8 mouse cellular contexts compared by ENCODE assay signal in the genomic region with DNA sequence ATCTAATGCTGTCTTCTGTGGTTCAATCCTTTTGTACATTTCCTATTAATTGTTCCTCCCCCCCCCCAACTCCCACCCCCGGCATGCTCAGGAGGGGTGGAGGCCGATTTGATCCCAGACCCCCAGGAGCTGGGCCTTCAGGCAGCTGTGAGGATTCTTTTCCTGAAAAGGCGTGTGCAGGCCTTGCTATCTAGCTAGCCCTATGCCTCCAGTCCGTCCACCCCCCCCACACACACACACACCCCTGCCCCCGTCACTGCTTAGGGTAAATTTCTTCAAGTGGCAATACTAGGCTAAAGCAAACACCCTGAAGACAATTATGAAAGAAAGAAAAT. TPM values are rescaled to one million over a fixed set of nuclear protein-coding genes. Genes with fewer than 3 reads are reported as not detected.
DNase-seq lines count a peak whose midpoint lies in the region; ATAC-seq and TF ChIP-seq lines count a peak whose summit lies in the region.

No protein-coding gene starts in this region.

- peak overlapping the region; percentile 47; the same call in 1 of the 2 replicates for H3K9ac ChIP-seq in limb, embryonic 12.5 days (replicated peaks)
- peak overlapping the region; percentile 41 for H3K9ac ChIP-seq in neural tube, embryonic 15.5 days (replicated peaks)

- no peaks in the 10 kb centered on the region for H3K36me3 ChIP-seq in limb, embryonic 12.5 days
- no peaks in the 10 kb centered on the region for H3K36me3 ChIP-seq in neural tube, embryonic 15.5 days

- no peak for TF ChIP-seq CTCF in layer of hippocampus, adult 2 months (conservative IDR thresholded peaks at IDR 0.05)
- TF ChIP-seq CTCF in embryonic fibroblast, embryonic 13.5 days (IDR thresholded peaks at IDR 0.05; ENCODE audit: borderline replicate concordance, insufficient read depth, low read length) = no peak

- WGBS in limb, embryonic 12.5 days = 10% methylated on average over 5 of the region's 5 CpGs
- WGBS in neural tube, embryonic 15.5 days = 12% methylated on average over 5 of the region's 5 CpGs

- intact Hi-C loops in left cerebral cortex, postnatal 4 days (cut with DNase I) = no loop called here

- H3K27me3 ChIP-seq in limb, embryonic 12.5 days = no peaks in the 10 kb centered on the region
- no peaks in the 10 kb centered on the region for H3K27me3 ChIP-seq in neural tube, embryonic 15.5 days (replicated peaks)

- no peak for ATAC-seq in limb, embryonic 12.5 days (ENCODE audit: insufficient number of reproducible peaks, insufficient read depth, low FRiP score, low TSS enrichment, low read depth)
- ATAC-seq in neural tube, embryonic 15.5 days (ENCODE audit: low FRiP score) = peak; percentile 11; the same call in 1 of the 2 replicates

- no peaks in the 10 kb centered on the region for H3K4me1 ChIP-seq in embryonic fibroblast, embryonic 13.5 days (ENCODE audit: control insufficient read depth, insufficient read depth, low read length)
- H3K4me1 ChIP-seq in limb, embryonic 12.5 days (replicated peaks) = peaks cover 8% of the 10 kb centered on the region; the same call in 1 of the 2 replicates
- peaks cover 13% of the 10 kb centered on the region for H3K4me1 ChIP-seq in neural tube, embryonic 15.5 days

- H3K4me2 ChIP-seq in limb, embryonic 12.5 days = peak overlapping the region; percentile 58
- peak overlapping the region; percentile 62 for H3K4me2 ChIP-seq in neural tube, embryonic 15.5 days

- peak overlapping the region; percentile 54 for H3K4me3 ChIP-seq in layer of hippocampus, adult 2 months
- H3K4me3 ChIP-seq in embryonic fibroblast, embryonic 13.5 days (ENCODE audit: insufficient read depth, low read length) = peak overlapping the region; percentile 65
- peak overlapping the region; percentile 51 for H3K4me3 ChIP-seq in limb, embryonic 12.5 days (replicated peaks)
- peak overlapping the region; percentile 43 for H3K4me3 ChIP-seq in neural tube, embryonic 15.5 days (replicated peaks)

- no peak for DNase-seq in layer of hippocampus, adult 2 months (ENCODE audit: low spot score in 2 of 2)
- no peak for DNase-seq in layer of hippocampus, adult 8-10 months (ENCODE audit: low spot score in 2 of 2)
- DNase-seq in left cerebral cortex, postnatal 4 days = no peak
- DNase-seq in layer of hippocampus, adult 9-11 months = no peak
- no peak for DNase-seq in adipocyte (ENCODE audit: low spot score)

- no peaks in the 10 kb centered on the region for H3K9me3 ChIP-seq in limb, embryonic 12.5 days
- H3K9me3 ChIP-seq in neural tube, embryonic 15.5 days (replicated peaks) = no peaks in the 10 kb centered on the region

- no peak overlapping the region for H3K27ac ChIP-seq in layer of hippocampus, adult 2 months
- H3K27ac ChIP-seq in embryonic fibroblast, embryonic 13.5 days (ENCODE audit: insufficient read depth, low read length) = peak overlapping the region; percentile 78
- H3K27ac ChIP-seq in limb, embryonic 12.5 days = peak overlapping the region; percentile 75
- H3K27ac ChIP-seq in neural tube, embryonic 15.5 days (replicated peaks) = peak overlapping the region; percentile 66

- no peak for TF ChIP-seq POLR2A in embryonic fibroblast, embryonic 13.5 days (IDR thresholded peaks at IDR 0.05; ENCODE audit: low read depth, low read length)

RNA-seq across cellular contexts. Expression of a gene that starts 2.6 kb away (rescaled TPM):
- 100 to 1,000 TPM in 1 of 2 experiments, 10 to 100 TPM in 1; 80.8 to 101 TPM for total RNA-seq in layer of hippocampus, adult 2 months (2021)
- 100 to 1,000 TPM in 1 of 4 experiments, 10 to 100 TPM in 3; 86.9 to 117 (median 95.4) TPM for total RNA-seq in layer of hippocampus, adult 8-10 months (2022)
- 97.1 and 122 TPM in 2 replicates for polyA plus RNA-seq in embryonic fibroblast, embryonic 13.5 days (2011; ENCODE audit: insufficient read length, low read depth, missing spikeins)
- 45.9 and 46.7 TPM in 2 replicates for polyA plus RNA-seq in limb, embryonic 12.5 days (2016; fragmentation: Nextera tagmentation; extraction: Ambion mirVana)
- 30.1 and 33.0 TPM in 2 replicates for polyA plus RNA-seq in neural tube, embryonic 15.5 days (2015; fragmentation: Nextera tagmentation; extraction: Ambion mirVana)
- total RNA-seq in left cerebral cortex, postnatal 4 days (2021) = 100 to 1,000 TPM; 103 to 109 TPM

RNA-seq across cellular contexts. Expression of a gene that starts 12.5 kb away (rescaled TPM):
- total RNA-seq in layer of hippocampus, adult 2 months (2021) = 10 to 100 TPM; 13.7 to 15.5 TPM
- total RNA-seq in layer of hippocampus, adult 8-10 months (2022) = 10 to 100 TPM; 15.9 to 17.6 (median 16.4) TPM
- polyA plus RNA-seq in embryonic fibroblast, embryonic 13.5 days (2011; ENCODE audit: insufficient read length, low read depth, missing spikeins) = 2.5 and 3.2 TPM in 2 replicates
- polyA plus RNA-seq in limb, embryonic 12.5 days (2016; fragmentation: Nextera tagmentation; extraction: Ambion mirVana) = 6.6 and 7.6 TPM in 2 replicates
- 10.6 and 11.1 TPM in 2 replicates for polyA plus RNA-seq in neural tube, embryonic 15.5 days (2015; fragmentation: Nextera tagmentation; extraction: Ambion mirVana)
- 10 to 100 TPM; 52.0 to 56.3 TPM for total RNA-seq in left cerebral cortex, postnatal 4 days (2021)
